Mouse (Mus musculus): ENCODE data around the gene Vps37b. TPM values are rescaled to one million over a fixed set of nuclear protein-coding genes. Genes with fewer than 3 reads are reported as not detected.
A peak's percentile ranks its signal among the peaks of the same experiment; 100 is the strongest.

Gene Vps37b
- total RNA-seq, 2 experiments from 2014 or later = 41.1 to 58.1 TPM

- DNase-seq = peak; percentile 84
Measured at GRCm38 (mm10) chr5:124024677-124025076, 7.4 kb downstream of the Vps37b start.

GRCm38 (mm10) chr5:124022365-124022764 lies 9.7 kb downstream of the Vps37b start:
- DNase-seq = peak; percentile 10

- DNase-seq = peak; percentile 8
Measured at GRCm38 (mm10) chr5:124021701-124022100, 10.4 kb downstream of the Vps37b start.

GRCm38 (mm10) chr5:124021148-124021547 lies 10.9 kb downstream of the Vps37b start:
- DNase-seq = peak; percentile 51

GRCm38 (mm10) chr5:124019348-124020216 lies 12.5 kb downstream of the Vps37b start:
- DNase-seq = peak; percentile 79

GRCm38 (mm10) chr5:124018651-124019050 lies 13.4 kb downstream of the Vps37b start:
- peak; percentile 13 for DNase-seq

GRCm38 (mm10) chr5:124017941-124018340 lies 14.1 kb downstream of the Vps37b start:
- DNase-seq = peak; percentile 16

GRCm38 (mm10) chr5:124016291-124016821 lies 15.7 kb downstream of the Vps37b start:
- DNase-seq = peak; percentile 11

GRCm38 (mm10) chr5:124015727-124016126 lies 16.3 kb downstream of the Vps37b start:
- DNase-seq = peak; percentile 13

GRCm38 (mm10) chr5:124014791-124015251 lies 17.2 kb downstream of the Vps37b start:
- DNase-seq = peak; percentile 68

- DNase-seq = peak; percentile 9
Measured at GRCm38 (mm10) chr5:124014180-124014579, 17.9 kb downstream of the Vps37b start.

GRCm38 (mm10) chr5:124013747-124014146 lies 18.3 kb downstream of the Vps37b start:
- peak; percentile 9 for DNase-seq

- DNase-seq = peak; percentile 76
Measured at GRCm38 (mm10) chr5:124012885-124013284, 19.2 kb downstream of the Vps37b start.

GRCm38 (mm10) chr5:124011927-124012326 lies 20.1 kb downstream of the Vps37b start:
- DNase-seq = peak; percentile 30

GRCm38 (mm10) chr5:124010910-124011655 lies 21.0 kb downstream of the Vps37b start:
- DNase-seq = peak; percentile 80

GRCm38 (mm10) chr5:124010077-124010476 lies 22.0 kb downstream of the Vps37b start:
- no peak for DNase-seq

- peak; percentile 91 for DNase-seq
Measured at GRCm38 (mm10) chr5:124006891-124007491, 25.1 kb downstream of the Vps37b start.

GRCm38 (mm10) chr5:124006082-124006873 lies 25.8 kb downstream of the Vps37b start:
- peak; percentile 45 for DNase-seq

GRCm38 (mm10) chr5:124005591-124005990 lies 26.5 kb downstream of the Vps37b start:
- DNase-seq = no peak

- no peak for DNase-seq
Measured at GRCm38 (mm10) chr5:124005151-124005500, 26.9 kb downstream of the Vps37b start.

GRCm38 (mm10) chr5:124004356-124005150 lies 27.5 kb downstream of the Vps37b start:
- peak; percentile 80 for DNase-seq

All from adrenal gland, postnatal 10 days (tissue).